Mouse (Mus musculus) heart, postnatal 0 days (tissue): ENCODE data around the gene Gcfc2. TPM values are rescaled to one million over a fixed set of nuclear protein-coding genes. Genes with fewer than 3 reads are reported as not detected.

Source experiments
- ATAC-seq: fragments of 200-750 bp; cut with Nextera tagmentation; 2 replicates; pipeline ENCODE4 v1.8.0; 2017; ENCODE audit warnings: low read depth, moderate number of reproducible peaks, moderate library complexity; ENCODE audit not compliant: insufficient read depth
- DNase-seq: peaks from one replicate; pipeline ENCODE4 v3.0.0-alpha.2; 2016; ENCODE audit warnings: low spot score
- H3K27ac ChIP-seq: fragments of 300-500 bp; sonication (generic); 2 replicates; pipeline ENCODE4 v1.5.1; 2014; ENCODE audit warnings: low read depth, mild to moderate bottlenecking
- H3K27me3 ChIP-seq: fragments of 300-500 bp; sonication (generic); 2 replicates; pipeline ENCODE4 v1.6.1; 2014; ENCODE audit warnings: low read length, mixed read lengths; ENCODE audit not compliant: control insufficient read depth, insufficient read depth
- H3K36me3 ChIP-seq: fragments of 300-500 bp; sonication (generic); replicated peaks from 2 replicates; pipeline ENCODE4 v1.6.1; 2014; ENCODE audit warnings: low read length, mixed read lengths; ENCODE audit not compliant: control insufficient read depth, insufficient read depth
- H3K4me1 ChIP-seq: fragments of 300-500 bp; sonication (generic); 2 replicates; pipeline ENCODE4 v1.6.1; 2014; ENCODE audit warnings: antibody characterized with exemption; ENCODE audit not compliant: control insufficient read depth, insufficient read depth
- H3K4me2 ChIP-seq: fragments of 300-500 bp; sonication (generic); 2 replicates; pipeline ENCODE4 v1.6.1; 2014; ENCODE audit warnings: low read depth, mild to moderate bottlenecking, low read length, moderate library complexity
- H3K4me3 ChIP-seq: fragments of 300-500 bp; sonication (generic); 2 replicates; pipeline ENCODE4 v1.5.1; 2014; ENCODE audit warnings: low read depth, low read length
- H3K9ac ChIP-seq: fragments of 300-500 bp; sonication (generic); replicated peaks from 2 replicates; pipeline ENCODE4 v1.6.1; 2014; ENCODE audit warnings: low read depth, low read length, mixed read lengths
- H3K9me3 ChIP-seq: fragments of 300-500 bp; sonication (generic); replicated peaks from 2 replicates; pipeline ENCODE4 v1.6.1; 2016; ENCODE audit warnings: low read length; ENCODE audit not compliant: control insufficient read depth
- CTCF ChIP-seq: IDR thresholded peaks from 2 replicates; pipeline ENCODE4 v1.5.1; 2016; ENCODE audit warnings: antibody characterized with exemption, control low read depth, low read depth
- EP300 ChIP-seq: IDR thresholded peaks from 2 replicates; pipeline ENCODE4 v1.6.1; 2016; ENCODE audit warnings: antibody characterized with exemption, low read depth
- WGBS: fragments of 180-500 bp; shearing (Covaris S2); extraction: QIAGEN DNeasy Blood & Tissue Kit; methylation state at CpG from one replicate; pipeline ENCODE4 v1.1.7; 2014; 5-methylcytosine and 5-hydroxymethylcytosine counted together
- polyA plus RNA-seq: library from polyadenylated mRNA; unstranded; fragments of >200 nt; fragmentation: Nextera tagmentation; extraction: Ambion mirVana; gene quantifications from 2 replicates; pipeline ENCODE4 v1.2.1, GENCODE M21; 2015
- total RNA-seq: library from RNA; depleted of rRNA; stranded (reverse); fragments of >200 nt; gene quantifications from 2 replicates; pipeline ENCODE4 v1.2.3, GENCODE M21; 2014; ENCODE audit warnings: low replicate concordance

Gene Gcfc2
- total and polyA plus RNA-seq, 2 experiments from 2014 or later = 1.7 to 8.9 TPM

DNA sequence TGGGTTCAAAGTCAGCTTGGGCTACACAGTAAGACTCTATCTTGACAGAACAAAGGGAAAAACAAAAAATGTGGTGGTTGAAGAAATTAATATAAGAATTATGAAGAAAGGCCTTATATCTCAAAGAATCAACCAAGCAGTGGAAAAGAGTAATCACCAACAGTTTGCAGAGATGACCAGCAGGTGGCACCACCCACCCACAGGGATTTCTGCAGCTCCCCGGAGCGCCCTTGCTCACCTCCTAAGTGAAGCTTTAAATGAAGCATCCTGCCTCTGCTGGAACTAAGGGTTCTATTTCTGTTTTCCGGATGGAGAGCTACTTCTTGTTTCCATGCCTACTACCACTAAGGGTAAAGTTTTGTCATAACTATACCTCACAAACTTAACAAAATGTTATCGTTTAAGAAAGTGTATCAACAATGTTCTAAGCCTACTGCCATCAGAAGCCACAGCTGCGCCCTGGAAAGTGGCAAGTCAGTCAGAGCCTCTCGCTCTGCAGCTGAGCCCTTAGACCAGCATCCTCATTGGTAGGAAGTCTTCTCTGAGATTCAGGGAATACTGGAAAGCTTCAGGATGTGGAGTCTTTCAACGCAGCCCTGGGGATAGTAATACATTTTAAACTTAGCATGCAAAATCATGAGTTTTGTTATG is 52.6 kb downstream of the Gcfc2 start:
- H3K9me3 ChIP-seq = no peaks in the 10 kb centered on the region
- H3K36me3 ChIP-seq = no peaks in the 10 kb centered on the region
- no peak overlapping the region for H3K27ac ChIP-seq
- peak; percentile 58; the same call in 1 of the 2 replicates for ATAC-seq
- H3K4me1 ChIP-seq = no peaks in the 10 kb centered on the region
- TF ChIP-seq EP300 = no peak
- TF ChIP-seq CTCF = peak; percentile 89
- WGBS = 30% methylated on average over 7 of the region's 7 CpGs
- no peaks in the 10 kb centered on the region for H3K27me3 ChIP-seq
- no peak overlapping the region for H3K9ac ChIP-seq
- DNase-seq = peak; percentile 69
- no peak overlapping the region for H3K4me2 ChIP-seq
- no peak overlapping the region for H3K4me3 ChIP-seq

DNA sequence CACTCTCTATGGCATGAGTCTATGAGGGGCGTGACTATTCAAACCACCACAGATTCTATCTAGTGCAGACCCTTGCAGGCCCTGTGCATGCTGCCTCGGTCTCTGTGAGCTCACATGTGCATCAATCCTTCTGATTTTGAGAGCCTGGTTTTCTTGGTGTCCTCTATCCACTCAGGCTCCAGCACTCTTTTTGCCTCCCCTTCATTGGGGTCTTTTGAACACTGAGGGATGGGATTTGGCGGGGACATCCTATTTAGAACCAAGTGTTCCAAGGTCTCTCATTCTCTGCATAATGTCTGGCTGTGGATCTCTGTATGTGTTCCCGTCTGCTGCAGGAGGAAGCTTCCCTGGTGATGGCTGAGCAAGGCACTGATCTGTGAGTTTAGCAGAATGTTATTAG is 55.8 kb downstream of the Gcfc2 start:
- 85% methylated on average over 4 of the region's 4 CpGs for WGBS

DNA sequence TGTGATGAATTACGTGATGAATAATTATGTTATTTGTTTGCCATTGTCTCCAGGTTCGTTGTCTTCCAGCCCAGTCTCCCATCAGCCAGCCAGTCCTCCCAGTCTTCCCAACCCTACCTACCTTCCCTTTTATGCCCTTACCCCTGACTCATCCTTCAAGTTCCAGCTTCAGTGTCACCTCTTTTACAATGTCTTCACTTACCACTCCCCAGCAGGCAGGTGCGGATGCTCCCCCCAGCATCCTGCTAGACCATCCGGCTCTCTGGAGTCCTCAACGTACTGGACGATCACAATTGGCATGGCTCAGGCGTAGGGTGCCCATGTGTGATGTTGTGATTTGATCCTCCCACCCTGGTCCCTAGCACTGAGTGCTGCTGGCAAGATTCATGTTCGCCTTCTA is 62.7 kb downstream of the Gcfc2 start:
- Histone ChIP-seq H3K27me3 (0 out of 2 replicates have a peak, but pooled peaks cover 4% of the 10 kb centered on the region), H3K4me3 (no peak overlapping the region), H3K27ac (no peak overlapping the region), H3K9ac (no peak overlapping the region), H3K36me3 (no peaks in the 10 kb centered on the region), H3K9me3 (no peaks in the 10 kb centered on the region), H3K4me1 (no peaks in the 10 kb centered on the region), H3K4me2 (no peak overlapping the region)
- DNase-seq (no peak), ATAC-seq (no peak)
- WGBS = 85% methylated on average over 8 of the region's 8 CpGs
- TF ChIP-seq CTCF (no peak), EP300 (no peak)

More for the DNA sequence above, 55.8 kb downstream of the Gcfc2 start:
- Histone ChIP-seq H3K4me3 (no peak overlapping the region), H3K27ac (no peak overlapping the region), H3K36me3 (no peaks in the 10 kb centered on the region), H3K4me2 (no peak overlapping the region), H3K27me3 (no peaks in the 10 kb centered on the region), H3K9ac (no peak overlapping the region), H3K9me3 (no peaks in the 10 kb centered on the region), H3K4me1 (no peaks in the 10 kb centered on the region)
- ATAC-seq (no peak), DNase-seq (no peak)
- TF ChIP-seq EP300 = no peak
- TF ChIP-seq CTCF = no peak

DNA sequence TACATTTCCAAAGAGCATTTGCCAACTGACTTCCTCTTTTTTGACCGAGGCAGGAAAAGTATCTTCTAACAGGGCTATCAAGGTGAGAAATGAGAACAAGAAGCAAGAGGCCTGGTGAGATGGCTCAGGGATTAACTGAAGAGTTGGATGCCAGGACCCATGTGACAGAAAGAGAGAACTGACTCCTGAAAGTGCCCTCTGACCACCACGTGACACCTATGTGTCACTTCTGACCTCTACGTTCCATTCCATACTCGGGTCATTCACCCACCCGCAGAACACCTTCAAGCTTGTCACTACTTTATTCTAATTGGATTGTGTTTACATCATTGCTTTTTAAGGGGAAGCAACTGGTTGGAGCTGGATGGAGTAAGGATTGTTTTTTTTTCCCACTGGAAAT is 63.1 kb downstream of the Gcfc2 start:
- H3K4me3 ChIP-seq = no peak overlapping the region
- H3K4me2 ChIP-seq = no peak overlapping the region
- ATAC-seq (no peak), DNase-seq (no peak)
- no peak overlapping the region for H3K27ac ChIP-seq
- H3K36me3 ChIP-seq = no peaks in the 10 kb centered on the region
- H3K27me3 ChIP-seq = 0 out of 2 replicates have a peak, but pooled peaks cover 4% of the 10 kb centered on the region
- TF ChIP-seq EP300 (no peak), CTCF (no peak)
- H3K4me1 ChIP-seq = no peaks in the 10 kb centered on the region
- H3K9ac ChIP-seq = no peak overlapping the region
- 26% methylated on average over 5 of the region's 5 CpGs for WGBS
- H3K9me3 ChIP-seq = no peaks in the 10 kb centered on the region

DNA sequence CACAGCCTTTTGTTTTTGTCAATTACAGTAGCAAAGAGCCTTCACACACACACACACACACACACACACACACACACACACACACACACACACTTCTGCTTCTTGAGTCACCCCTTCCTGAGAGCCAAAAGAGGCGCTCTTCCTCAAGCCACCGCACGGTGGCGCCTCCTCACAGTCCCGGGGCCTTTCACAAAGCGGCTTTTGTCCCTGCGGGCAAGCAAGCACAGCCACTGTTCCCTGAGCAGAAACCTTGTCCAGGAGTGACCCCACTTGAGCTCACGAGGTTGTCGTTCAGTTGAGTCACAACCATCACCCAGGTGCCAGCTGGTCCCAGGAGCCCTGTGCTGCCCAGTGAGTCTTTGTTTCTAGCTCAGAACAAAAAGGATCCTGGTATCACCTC is 63.5 kb downstream of the Gcfc2 start:
- Histone ChIP-seq H3K4me1 (no peaks in the 10 kb centered on the region), H3K4me3 (no peak overlapping the region), H3K9ac (no peak overlapping the region), H3K27me3 (0 out of 2 replicates have a peak, but pooled peaks cover 4% of the 10 kb centered on the region), H3K9me3 (no peaks in the 10 kb centered on the region), H3K27ac (no peak overlapping the region), H3K4me2 (no peak overlapping the region), H3K36me3 (no peaks in the 10 kb centered on the region)
- TF ChIP-seq CTCF (peak; percentile 93), EP300 (no peak)
- WGBS = under 1% methylated on average over 9 of the region's 9 CpGs
- ATAC-seq = peak; percentile 54; the same call in 1 of the 2 replicates
- peak; percentile 78 for DNase-seq

DNA sequence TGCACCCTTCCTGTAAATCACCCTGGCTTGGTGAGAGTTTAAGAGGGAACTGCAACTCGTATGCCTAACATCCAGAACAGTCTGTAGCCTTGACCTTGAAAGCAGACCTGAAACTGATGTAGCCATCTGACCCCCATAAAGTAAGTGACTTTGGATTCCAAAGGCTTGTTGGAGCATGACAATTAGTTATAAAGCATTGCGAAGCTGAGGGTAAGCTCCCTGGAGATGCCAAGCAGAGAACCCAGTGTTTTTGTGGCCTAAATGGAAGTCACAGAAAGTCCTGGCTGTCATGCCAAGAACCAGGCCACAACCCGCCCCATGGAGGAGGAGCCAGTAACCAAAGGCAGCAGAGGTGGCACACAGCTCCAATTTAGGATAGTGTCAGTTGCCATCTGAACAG is 64.1 kb downstream of the Gcfc2 start:
- H3K4me1 ChIP-seq = no peaks in the 10 kb centered on the region
- no peak overlapping the region for H3K4me2 ChIP-seq
- H3K4me3 ChIP-seq = no peak overlapping the region
- no peak overlapping the region for H3K9ac ChIP-seq
- H3K9me3 ChIP-seq = no peaks in the 10 kb centered on the region
- H3K36me3 ChIP-seq = no peaks in the 10 kb centered on the region
- TF ChIP-seq CTCF (no peak), EP300 (no peak)
- H3K27me3 ChIP-seq = 0 out of 2 replicates have a peak, but pooled peaks cover 4% of the 10 kb centered on the region
- 72% methylated on average over 3 of the region's 3 CpGs for WGBS
- DNase-seq (no peak), ATAC-seq (no peak)
- H3K27ac ChIP-seq = no peak overlapping the region
